Mouse (Mus musculus) stomach, embryonic 15.5 days (tissue): ENCODE measurements around the gene Iqce. TPM values are rescaled to one million over a fixed set of nuclear protein-coding genes. Genes with fewer than 3 reads are reported as not detected.

Experiments used
- ATAC-seq: fragments of 200-750 bp; cut with Nextera tagmentation; 2 replicates; pipeline ENCODE4 v1.8.0; 2017; ENCODE audit warnings: low read depth, moderate number of reproducible peaks, moderate TSS enrichment; ENCODE audit not compliant: insufficient read depth, low FRiP score
- H3K27ac ChIP-seq: fragments of 300-500 bp; sonication (generic); 2 replicates; pipeline ENCODE4 v1.5.1; 2015; ENCODE audit warnings: mild to moderate bottlenecking, inconsistent platforms
- H3K27me3 ChIP-seq: fragments of 300-500 bp; sonication (generic); replicated peaks from 2 replicates; pipeline ENCODE4 v1.6.1; 2015; ENCODE audit warnings: inconsistent platforms
- H3K36me3 ChIP-seq: fragments of 300-500 bp; sonication (generic); 2 replicates; pipeline ENCODE4 v1.6.1; 2015; ENCODE audit warnings: inconsistent platforms
- H3K4me1 ChIP-seq: fragments of 300-500 bp; sonication (generic); 2 replicates; pipeline ENCODE4 v1.6.1; 2015; ENCODE audit warnings: inconsistent platforms
- H3K4me2 ChIP-seq: fragments of 300-500 bp; sonication (generic); 2 replicates; pipeline ENCODE4 v1.6.1; 2015; ENCODE audit warnings: mild to moderate bottlenecking, inconsistent platforms
- H3K4me3 ChIP-seq: fragments of 300-500 bp; sonication (generic); replicated peaks from 2 replicates; pipeline ENCODE4 v1.5.1; 2015; ENCODE audit warnings: inconsistent platforms
- H3K9ac ChIP-seq: fragments of 300-500 bp; sonication (generic); 2 replicates; pipeline ENCODE4 v1.6.1; 2015; ENCODE audit warnings: inconsistent platforms
- H3K9me3 ChIP-seq: fragments of 300-500 bp; sonication (generic); 2 replicates; pipeline ENCODE4 v1.6.1; 2016; ENCODE audit warnings: inconsistent platforms
- WGBS: fragments of 180-500 bp; shearing (Covaris S2); methylation state at CpG from one replicate; pipeline ENCODE4 v1.1.7; 2015; 5-methylcytosine and 5-hydroxymethylcytosine counted together
- polyA plus RNA-seq: library from polyadenylated mRNA; unstranded; fragments of >200 nt; fragmentation: Nextera tagmentation; extraction: Ambion mirVana; gene quantifications from 2 replicates; pipeline ENCODE4 v1.2.1, GENCODE M21; 2015

The Iqce gene
- polyA plus RNA-seq, 1 experiment from 2014 or later = 20.3 TPM

- no peak for ATAC-seq
- H3K9me3 ChIP-seq = no peaks in the 10 kb centered on the region
- H3K36me3 ChIP-seq = peaks cover 65% of the 10 kb centered on the region
- no peaks in the 10 kb centered on the region for H3K27me3 ChIP-seq
- no peak overlapping the region for H3K4me3 ChIP-seq
- H3K4me1 ChIP-seq = no peaks in the 10 kb centered on the region
- no peak overlapping the region for H3K4me2 ChIP-seq
- WGBS = 93% methylated on average over 26 of the region's 26 CpGs
- no peak overlapping the region for H3K27ac ChIP-seq
- no peak overlapping the region for H3K9ac ChIP-seq
Measured at GRCm38 (mm10) chr5:140634798-140635722, 67.1 kb downstream of the Iqce start.

GRCm38 (mm10) chr5:140633432-140633831 lies 68.7 kb downstream of the Iqce start:
- no peak overlapping the region for H3K4me3 ChIP-seq
- peaks cover 80% of the 10 kb centered on the region for H3K36me3 ChIP-seq
- H3K27ac ChIP-seq = no peak overlapping the region
- H3K9ac ChIP-seq = no peak overlapping the region
- no peaks in the 10 kb centered on the region for H3K4me1 ChIP-seq
- no peaks in the 10 kb centered on the region for H3K27me3 ChIP-seq
- no peaks in the 10 kb centered on the region for H3K9me3 ChIP-seq
- H3K4me2 ChIP-seq = no peak overlapping the region
- ATAC-seq = no peak
- WGBS = 87% methylated on average over 7 of the region's 7 CpGs

GRCm38 (mm10) chr5:140628995-140629394 lies 73.2 kb downstream of the Iqce start:
- Histone ChIP-seq H3K4me3 (no peak overlapping the region), H3K4me2 (no peak overlapping the region), H3K9ac (no peak overlapping the region), H3K27me3 (no peaks in the 10 kb centered on the region), H3K36me3 (peaks cover 71% of the 10 kb centered on the region), H3K27ac (no peak overlapping the region), H3K9me3 (no peaks in the 10 kb centered on the region), H3K4me1 (no peaks in the 10 kb centered on the region)
- ATAC-seq = no peak
- 81% methylated on average over 9 of the region's 9 CpGs for WGBS

- ATAC-seq = no peak
- Histone ChIP-seq H3K27me3 (no peaks in the 10 kb centered on the region), H3K4me2 (no peak overlapping the region), H3K4me3 (no peak overlapping the region), H3K9ac (no peak overlapping the region), H3K9me3 (no peaks in the 10 kb centered on the region), H3K36me3 (peaks cover 71% of the 10 kb centered on the region), H3K4me1 (no peaks in the 10 kb centered on the region), H3K27ac (no peak overlapping the region)
- WGBS = 91% methylated on average over 5 of the region's 5 CpGs
Measured at GRCm38 (mm10) chr5:140627580-140627979, 74.6 kb downstream of the Iqce start.

GRCm38 (mm10) chr5:140624961-140625360 lies 77.2 kb downstream of the Iqce start:
- 87% methylated on average over 13 of the region's 13 CpGs for WGBS
- no peak for ATAC-seq
- no peaks in the 10 kb centered on the region for H3K27me3 ChIP-seq
- no peaks in the 10 kb centered on the region for H3K9me3 ChIP-seq
- H3K4me1 ChIP-seq = peaks cover 5% of the 10 kb centered on the region; the same call in 1 of the 2 replicates
- no peak overlapping the region for H3K9ac ChIP-seq
- peaks cover 59% of the 10 kb centered on the region for H3K36me3 ChIP-seq
- no peak overlapping the region for H3K4me2 ChIP-seq
- no peak overlapping the region for H3K4me3 ChIP-seq
- no peak overlapping the region for H3K27ac ChIP-seq

- Histone ChIP-seq H3K4me2 (no peak overlapping the region), H3K36me3 (peaks cover 51% of the 10 kb centered on the region), H3K4me3 (no peak overlapping the region), H3K27me3 (no peaks in the 10 kb centered on the region), H3K9ac (no peak overlapping the region), H3K9me3 (no peaks in the 10 kb centered on the region), H3K27ac (no peak overlapping the region), H3K4me1 (peaks cover 5% of the 10 kb centered on the region; the same call in 1 of the 2 replicates)
- ATAC-seq = no peak
- 87% methylated on average over 5 of the region's 5 CpGs for WGBS
Measured at GRCm38 (mm10) chr5:140624238-140624637, 77.9 kb downstream of the Iqce start.

GRCm38 (mm10) chr5:140623791-140624190 lies 78.4 kb downstream of the Iqce start:
- Histone ChIP-seq H3K4me2 (no peak overlapping the region), H3K4me3 (no peak overlapping the region), H3K27ac (no peak overlapping the region), H3K4me1 (peaks cover 5% of the 10 kb centered on the region; the same call in 1 of the 2 replicates), H3K27me3 (no peaks in the 10 kb centered on the region), H3K36me3 (peaks cover 47% of the 10 kb centered on the region), H3K9me3 (no peaks in the 10 kb centered on the region), H3K9ac (no peak overlapping the region)
- 79% methylated on average over 4 of the region's 4 CpGs for WGBS
- no peak for ATAC-seq

GRCm38 (mm10) chr5:140622978-140623670 lies 79.1 kb downstream of the Iqce start:
- Histone ChIP-seq H3K27ac (no peak overlapping the region), H3K36me3 (peaks cover 40% of the 10 kb centered on the region), H3K9me3 (no peaks in the 10 kb centered on the region), H3K9ac (no peak overlapping the region), H3K4me1 (peaks cover 5% of the 10 kb centered on the region; the same call in 1 of the 2 replicates), H3K4me3 (no peak overlapping the region), H3K27me3 (no peaks in the 10 kb centered on the region), H3K4me2 (no peak overlapping the region)
- no peak for ATAC-seq
- 93% methylated on average over 23 of the region's 23 CpGs for WGBS

- H3K4me2 ChIP-seq = no peak overlapping the region
- H3K4me1 ChIP-seq = peaks cover 5% of the 10 kb centered on the region; the same call in 1 of the 2 replicates
- H3K27me3 ChIP-seq = no peaks in the 10 kb centered on the region
- no peak overlapping the region for H3K9ac ChIP-seq
- 71% methylated on average over 10 of the region's 10 CpGs for WGBS
- ATAC-seq = no peak
- no peaks in the 10 kb centered on the region for H3K9me3 ChIP-seq
- H3K36me3 ChIP-seq = peaks cover 26% of the 10 kb centered on the region; the same call in 1 of the 2 replicates
- H3K4me3 ChIP-seq = no peak overlapping the region
- H3K27ac ChIP-seq = no peak overlapping the region; the same call in 1 of the 2 replicates
Measured at GRCm38 (mm10) chr5:140621517-140621916, 80.7 kb downstream of the Iqce start.

GRCm38 (mm10) chr5:140621092-140621491 lies 81.1 kb downstream of the Iqce start:
- 62% methylated on average over 9 of the region's 9 CpGs for WGBS
- peaks cover 5% of the 10 kb centered on the region; the same call in 1 of the 2 replicates for H3K4me1 ChIP-seq
- H3K4me2 ChIP-seq = no peak overlapping the region
- H3K27me3 ChIP-seq = no peaks in the 10 kb centered on the region
- peaks cover 26% of the 10 kb centered on the region; the same call in 1 of the 2 replicates for H3K36me3 ChIP-seq
- no peak overlapping the region for H3K27ac ChIP-seq
- H3K9ac ChIP-seq = no peak overlapping the region
- no peaks in the 10 kb centered on the region for H3K9me3 ChIP-seq
- H3K4me3 ChIP-seq = no peak overlapping the region
- ATAC-seq = no peak

- Histone ChIP-seq H3K4me3 (no peak overlapping the region), H3K27me3 (no peaks in the 10 kb centered on the region), H3K27ac (peak overlapping the region; percentile 16; the same call in 1 of the 2 replicates), H3K4me1 (peaks cover 5% of the 10 kb centered on the region), H3K9me3 (no peaks in the 10 kb centered on the region), H3K9ac (no peak overlapping the region), H3K4me2 (no peak overlapping the region), H3K36me3 (peaks cover 26% of the 10 kb centered on the region; the same call in 1 of the 2 replicates)
- ATAC-seq = no peak
- WGBS = 64% methylated on average over 7 of the region's 7 CpGs
Measured at GRCm38 (mm10) chr5:140619895-140620736, 82.1 kb downstream of the Iqce start.
